Mouse (Mus musculus): ENCODE data around the gene Ahdc1.

- no peak for TF ChIP-seq CTCF (IDR thresholded peaks at IDR 0.05; ENCODE audit: control insufficient read depth, insufficient read depth, low read length)
- TF ChIP-seq POLR2A (IDR thresholded peaks at IDR 0.05; ENCODE audit: borderline replicate concordance, control insufficient read depth, low read depth, low read length): no peak
These were observed 46.6 kb upstream of the Ahdc1 start for GRCm38 (mm10) chr4:132964473-132964872.
